Mouse (Mus musculus): ENCODE measurements around the gene Cdkl1.

Gene Cdkl1

DNA sequence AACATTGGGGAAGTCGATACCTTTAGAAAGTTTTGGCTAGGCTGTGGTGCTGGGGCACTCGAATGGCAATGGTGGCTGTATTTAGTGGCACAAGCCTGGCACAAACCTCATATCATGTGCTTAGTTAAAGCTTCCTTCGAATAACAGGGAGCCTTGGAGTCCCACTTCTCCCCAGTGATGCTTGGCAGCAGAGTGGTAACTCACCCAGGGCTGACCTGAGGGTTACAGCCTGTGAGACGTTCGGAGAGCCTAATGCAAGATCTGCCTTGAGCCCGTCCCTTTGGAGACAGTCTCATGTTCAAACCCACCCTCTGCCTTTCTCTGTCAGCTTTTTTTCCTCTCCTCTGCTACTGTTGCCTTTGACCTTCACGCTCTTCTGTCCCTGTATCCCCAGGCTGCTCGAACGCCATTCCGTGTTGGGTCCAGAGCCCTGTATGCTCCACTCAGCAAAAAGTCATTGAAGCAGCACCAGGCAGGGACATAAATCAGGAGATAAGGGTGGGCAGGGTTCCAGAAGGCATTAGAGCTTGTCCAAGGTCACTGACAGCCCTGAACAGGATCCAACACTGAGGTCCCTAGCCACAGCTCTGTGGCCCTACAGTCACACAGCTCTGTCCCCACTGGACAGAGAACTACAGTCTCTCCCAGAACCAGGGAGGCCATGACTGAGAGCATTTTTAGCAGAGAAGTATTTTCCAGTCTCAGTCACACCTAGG lies 9.0 kb downstream of the Cdkl1 start:
- no peak for DNase-seq

DNA sequence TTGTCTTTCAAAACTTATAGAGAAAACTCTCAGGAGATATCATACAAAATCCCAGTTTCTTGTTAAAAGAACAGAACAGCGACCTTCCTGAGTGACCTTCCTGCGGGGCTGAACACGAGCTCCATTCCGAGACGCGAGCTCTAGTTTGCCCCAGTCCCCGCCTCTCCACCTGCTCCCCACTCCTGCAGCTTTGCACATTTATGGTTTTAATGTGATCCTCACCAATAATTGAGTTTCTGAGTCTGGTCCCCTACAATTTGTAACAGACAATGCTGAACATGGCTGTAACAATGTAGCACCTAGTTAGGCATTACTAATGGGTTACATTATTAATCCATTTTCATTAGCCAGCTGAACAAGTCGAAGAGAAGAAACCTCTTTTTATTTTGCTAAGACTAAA lies 9.6 kb downstream of the Cdkl1 start:
- no peak for DNase-seq

DNA sequence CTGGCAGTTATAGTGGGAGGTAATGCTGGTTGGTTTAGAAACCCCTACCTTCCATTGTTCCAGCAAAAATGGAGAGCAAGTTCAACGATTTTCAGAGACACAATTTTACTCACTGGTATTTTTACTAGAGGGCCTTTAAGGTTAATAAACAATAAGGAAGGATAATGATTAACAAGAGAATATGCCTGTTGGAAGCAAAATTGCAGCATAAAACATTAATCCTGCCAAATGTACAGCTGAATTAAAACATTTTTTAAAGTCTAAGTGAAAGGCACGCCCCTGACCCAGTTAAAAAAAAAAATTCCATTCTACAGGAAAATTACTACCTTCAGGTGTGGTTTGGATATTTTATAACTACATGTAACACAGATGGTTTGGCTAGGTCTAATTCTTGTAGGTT lies 13.1 kb downstream of the Cdkl1 start:
- DNase-seq = no peak

DNA sequence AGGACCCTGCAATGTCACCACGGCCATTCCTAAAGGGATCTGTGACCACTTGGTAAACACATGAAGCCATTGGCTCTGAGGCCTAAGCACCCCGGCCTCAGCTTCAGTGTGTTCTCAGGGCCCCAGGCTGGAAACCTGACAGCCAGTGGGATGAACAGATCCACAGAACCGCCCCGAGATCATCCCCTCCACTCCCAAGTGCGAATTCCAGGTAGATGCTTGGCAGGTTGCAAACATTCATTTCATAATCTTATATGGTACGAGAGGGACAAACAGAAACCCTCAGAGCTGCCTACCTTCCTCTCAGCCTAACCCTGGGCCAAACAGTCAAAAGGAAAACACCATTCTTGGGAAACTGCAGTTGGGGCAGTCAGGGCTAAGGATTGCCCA lies 13.7 kb downstream of the Cdkl1 start:
- no peak for DNase-seq

DNA sequence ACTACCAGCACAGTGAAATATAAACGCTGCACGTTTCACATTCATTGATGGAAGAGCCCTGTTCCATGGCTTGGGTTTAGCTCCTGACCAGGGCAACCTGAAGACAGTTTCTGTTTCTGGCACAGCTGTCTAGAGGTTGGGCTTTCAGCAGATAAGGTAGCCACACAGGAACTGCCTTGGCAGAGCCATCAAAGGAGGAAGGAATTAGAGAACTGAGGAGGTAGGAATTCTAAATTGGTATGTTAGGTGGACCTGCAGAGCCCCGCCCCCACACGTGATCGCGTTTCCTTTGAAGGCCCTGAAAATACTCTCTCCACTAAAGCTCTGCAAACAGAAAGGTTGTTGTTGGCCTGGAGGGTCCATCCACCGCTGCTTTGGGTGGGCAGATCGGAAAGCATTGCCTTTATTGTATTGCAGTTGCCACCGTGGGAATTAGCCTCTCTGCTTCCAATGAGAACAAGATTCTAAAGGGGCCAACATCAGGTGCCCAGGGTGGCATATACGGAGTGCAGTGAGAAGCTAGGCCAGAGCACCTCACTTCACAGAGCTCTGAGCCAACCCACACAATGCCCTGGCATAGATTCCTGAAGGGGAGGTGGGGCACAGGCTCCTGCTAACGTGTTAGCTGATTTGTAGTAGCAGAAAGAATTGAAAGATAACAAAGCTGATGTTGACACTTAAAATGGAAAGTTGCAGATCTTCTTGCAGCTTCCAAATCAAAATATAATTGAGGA lies 14.3 kb downstream of the Cdkl1 start:
- DNase-seq = peak; percentile 53

DNA sequence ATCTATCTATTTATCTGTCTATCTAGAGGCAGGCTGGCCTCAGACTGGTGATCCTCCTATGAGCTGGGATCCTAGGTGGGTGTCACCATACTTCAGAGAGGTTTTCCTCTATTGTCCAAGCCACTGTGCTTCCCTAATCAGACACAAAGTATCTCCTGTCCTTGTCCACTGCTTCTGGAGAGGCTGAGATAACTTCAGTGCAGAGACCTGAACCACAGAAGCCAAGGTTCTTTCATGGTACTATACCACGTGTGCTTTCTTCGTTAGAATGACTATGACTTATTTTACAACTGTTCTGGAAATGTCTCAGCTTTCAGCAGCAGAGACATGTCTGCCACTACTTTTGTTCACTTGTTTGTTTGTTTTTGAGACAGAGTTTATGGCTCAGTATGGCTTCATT lies 22.2 kb downstream of the Cdkl1 start:
- DNase-seq = no peak

DNA sequence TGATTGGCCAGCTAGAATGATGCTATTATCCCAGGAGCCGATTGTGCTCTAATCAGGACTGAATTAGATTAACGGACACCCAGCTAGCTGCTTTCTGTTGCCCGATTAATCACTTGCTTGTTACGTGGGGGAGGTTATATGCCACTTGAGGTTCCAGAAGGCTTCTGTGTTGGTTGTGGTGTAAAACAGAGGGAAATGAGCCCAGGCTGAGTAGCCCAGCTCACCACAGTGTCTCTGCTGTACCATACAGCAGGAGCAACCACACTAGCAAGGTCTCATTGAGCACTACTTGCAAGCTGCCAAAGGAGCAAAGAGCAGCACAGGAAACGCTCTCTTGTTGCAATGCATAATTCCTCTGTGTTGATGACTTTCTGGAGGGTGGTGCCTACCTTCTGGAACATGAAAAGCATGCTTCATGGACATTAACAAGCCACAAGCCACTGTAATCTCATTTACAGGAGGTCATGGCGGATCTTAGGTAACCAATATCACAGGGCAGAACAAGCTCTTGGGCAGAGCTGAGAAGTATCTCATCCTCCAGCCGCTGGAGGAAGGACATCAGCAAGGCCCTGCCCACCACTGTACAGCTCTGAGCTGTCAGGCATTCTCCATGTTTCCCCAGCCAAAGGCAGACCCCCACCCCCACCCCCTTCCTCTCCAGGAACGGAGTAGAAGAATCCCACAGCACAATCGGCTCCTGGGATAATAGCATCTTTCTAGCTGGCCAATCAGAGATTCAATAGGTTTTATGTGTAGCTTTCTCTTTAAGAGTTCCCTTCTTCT lies 23.4 kb downstream of the Cdkl1 start:
- DNase-seq = no peak

DNA sequence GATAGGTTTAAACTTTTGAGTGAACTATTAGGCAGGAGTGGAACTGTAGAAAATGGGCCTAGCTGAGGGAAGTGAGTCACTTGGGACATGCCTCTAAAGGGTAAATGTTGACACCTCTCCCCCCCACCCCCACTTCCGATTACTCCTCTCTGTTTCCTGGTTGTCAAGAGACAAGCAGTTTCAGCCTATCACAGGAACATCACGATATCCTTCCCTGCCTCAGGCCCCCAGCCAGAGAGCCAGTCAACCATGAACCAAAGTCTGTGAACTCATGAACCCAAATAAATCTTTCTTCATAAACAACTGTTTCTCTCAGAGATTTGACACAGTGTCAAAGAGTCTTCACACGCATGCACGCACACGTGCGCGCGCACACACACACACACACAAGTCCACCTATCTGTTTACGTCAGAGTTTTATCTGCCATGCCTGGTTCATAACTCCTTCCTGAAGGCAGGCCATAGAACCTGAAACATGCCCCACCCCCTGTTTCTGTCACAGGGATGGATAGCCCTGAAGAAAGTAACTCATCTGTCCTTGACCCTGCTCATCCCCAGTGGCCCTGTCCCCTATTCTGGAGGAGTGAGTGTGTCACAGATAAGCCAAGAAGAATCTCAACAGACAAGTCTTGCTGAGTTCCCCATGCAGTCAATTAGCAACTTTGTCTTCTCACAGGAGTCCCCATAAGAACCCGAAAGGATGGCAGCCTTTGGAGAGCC lies 24.7 kb downstream of the Cdkl1 start:
- DNase-seq = peak; percentile 34

DNA sequence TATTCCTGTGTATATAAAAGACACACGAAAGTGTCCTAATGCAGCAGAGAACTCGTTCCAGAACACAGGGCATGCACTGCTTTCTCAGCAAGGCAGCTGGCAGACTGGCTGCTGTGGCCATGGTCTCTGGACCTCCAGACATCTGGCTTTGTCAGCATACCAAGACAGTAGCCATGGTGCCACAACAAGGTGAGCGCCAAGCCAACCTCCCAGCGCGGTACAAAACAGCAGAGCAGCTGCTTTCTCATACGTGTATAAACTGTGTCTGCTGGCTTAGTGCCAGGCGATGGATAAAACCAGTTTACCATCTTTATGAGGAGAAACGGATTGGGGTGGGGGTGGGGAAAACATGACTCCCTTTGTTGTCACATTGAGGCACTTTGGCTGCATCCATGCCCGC lies 25.5 kb downstream of the Cdkl1 start:
- no peak for DNase-seq

DNA sequence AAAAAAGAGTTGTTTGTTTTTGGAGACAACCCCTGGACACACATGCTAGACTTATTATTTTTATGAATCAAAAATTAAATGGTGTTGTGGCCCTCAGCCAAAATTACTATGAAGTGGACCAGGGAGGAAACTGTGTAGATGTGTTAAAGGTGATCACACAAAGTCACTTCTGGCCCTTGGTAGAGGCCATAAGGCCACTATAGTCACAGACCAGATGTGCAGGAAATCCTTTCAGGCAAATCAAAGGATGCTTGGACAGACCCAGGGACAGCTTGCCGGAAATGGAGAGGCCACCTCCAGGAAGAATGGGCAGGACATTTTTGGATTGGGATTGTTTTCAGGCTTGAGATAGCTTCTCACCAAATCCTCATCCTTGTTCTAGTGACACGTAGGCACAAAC lies 29.5 kb downstream of the Cdkl1 start:
- DNase-seq = no peak

DNA sequence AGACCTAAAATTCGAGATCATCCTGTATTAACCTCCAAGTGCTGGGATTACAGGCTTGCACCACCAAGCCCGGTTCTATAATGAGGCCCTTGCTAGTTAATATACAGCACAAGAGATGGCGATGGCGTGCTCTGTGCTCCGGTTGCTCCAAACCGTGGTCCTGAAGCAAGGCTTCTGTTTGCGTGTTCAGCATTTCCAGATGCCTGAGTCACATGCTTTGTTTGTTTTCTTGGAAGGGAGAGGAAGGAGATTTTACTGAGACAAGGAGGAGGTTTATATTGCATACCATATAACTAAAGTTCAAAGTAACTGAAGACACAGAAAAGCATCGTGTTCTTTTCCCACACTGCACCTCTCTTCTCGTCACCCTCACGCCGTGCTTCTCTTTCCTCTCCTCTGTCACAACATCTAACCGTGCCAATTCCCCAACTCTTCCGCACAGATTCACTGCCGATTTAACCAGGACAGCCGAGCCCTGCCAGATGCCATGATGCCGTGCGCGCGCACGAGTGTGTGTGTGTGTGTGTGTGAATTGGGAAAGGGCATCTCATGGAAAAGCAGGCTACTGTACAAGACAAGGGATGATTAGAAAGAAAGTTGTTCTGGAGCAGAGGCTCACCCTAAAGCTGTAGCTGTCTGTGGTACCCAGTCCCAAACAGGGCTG lies 30.2 kb downstream of the Cdkl1 start:
- no peak for DNase-seq

DNA sequence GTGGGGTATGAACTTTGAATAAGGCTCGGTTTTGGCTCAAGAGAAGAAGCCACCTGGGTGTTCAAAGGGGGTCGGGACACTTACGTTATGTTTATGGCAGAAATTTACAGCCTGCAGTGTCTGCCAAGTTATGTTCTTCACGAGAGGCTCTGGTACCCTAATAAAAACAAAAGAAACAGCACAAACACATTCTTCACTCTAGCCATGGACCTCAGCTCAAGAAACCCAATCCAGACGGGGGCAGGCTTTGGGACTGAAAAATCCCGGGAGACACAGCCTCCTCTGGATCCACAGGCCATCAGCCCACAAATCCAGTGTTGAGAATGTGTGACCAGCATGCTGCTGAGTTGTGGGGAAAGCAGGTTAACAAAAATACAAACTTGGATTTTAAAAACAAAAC lies 31.1 kb downstream of the Cdkl1 start:
- no peak for DNase-seq

DNA sequence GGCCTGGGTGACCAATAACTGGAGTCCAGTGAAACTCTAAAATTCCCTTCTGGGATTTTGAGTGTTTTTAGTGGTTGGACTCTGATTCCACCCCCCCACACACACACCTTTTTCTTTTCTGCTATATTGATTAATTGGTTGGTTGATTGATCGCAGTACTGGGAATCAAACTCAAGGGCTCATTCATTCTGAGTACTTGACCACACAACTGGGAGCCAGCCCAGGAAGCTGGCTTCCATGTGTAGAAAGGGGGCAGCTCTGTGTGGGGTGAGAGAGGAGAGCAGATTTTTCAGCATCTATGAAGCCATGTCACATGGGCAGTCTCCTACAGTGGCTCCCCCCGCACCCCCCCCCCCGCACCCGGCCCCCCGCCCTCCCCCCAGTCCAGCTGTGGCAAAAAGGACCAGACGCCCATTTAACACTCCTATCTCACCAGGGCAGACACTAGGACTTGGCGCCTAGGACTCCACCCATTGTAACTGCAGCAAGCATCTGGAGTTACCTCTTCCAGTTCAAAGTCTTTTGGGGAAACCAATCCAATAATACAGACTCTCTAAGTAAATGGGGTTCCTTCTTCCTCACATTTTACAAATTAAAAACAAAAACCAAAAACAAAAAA lies 31.7 kb downstream of the Cdkl1 start:
- DNase-seq = no peak

DNA sequence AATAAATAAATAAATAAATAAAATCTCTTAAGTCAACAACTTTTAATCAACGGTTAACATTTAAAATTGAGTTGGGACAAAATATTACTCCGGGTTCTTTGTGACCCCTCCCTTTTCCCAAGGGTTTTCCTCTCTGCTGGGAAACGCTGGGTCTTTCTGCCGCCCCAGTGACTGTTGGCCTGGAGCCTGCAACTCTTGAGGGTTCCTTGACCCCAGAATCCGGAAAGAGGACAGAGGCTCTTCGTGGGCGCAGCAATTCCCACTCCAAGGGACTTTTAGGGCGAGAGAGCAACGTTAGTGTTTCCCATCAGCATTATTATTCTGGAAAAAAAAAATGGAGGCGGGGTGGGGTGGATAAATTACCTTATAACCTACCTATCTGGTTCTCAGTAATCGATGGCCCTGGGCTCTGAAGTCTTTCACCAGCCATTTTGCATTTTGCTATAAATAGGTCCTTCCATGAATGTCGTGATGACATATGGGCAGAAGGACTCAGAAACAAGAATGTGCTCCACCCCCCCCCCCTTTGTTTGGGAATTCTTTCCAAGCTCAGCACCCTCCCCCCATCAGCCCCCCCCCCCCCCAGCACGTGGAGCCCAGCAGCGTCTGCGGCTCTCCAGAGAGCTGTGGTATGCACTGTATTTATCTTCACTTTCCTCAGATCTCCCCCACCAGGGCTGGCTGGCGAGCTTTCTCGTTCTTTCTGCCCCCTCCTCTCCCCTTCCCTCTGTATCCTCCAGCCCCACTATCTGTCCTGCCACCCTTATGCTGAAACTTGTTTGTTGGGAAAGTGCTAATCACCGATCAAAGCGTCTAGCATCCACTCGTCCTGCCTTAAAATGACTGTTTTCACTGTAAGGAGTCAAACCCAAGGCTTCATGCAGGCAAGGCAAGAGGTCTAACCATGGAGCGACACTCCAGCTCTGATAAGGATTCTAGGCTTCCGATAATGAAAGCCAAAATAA lies 32.6 kb downstream of the Cdkl1 start:
- DNase-seq = peak; percentile 70

DNA sequence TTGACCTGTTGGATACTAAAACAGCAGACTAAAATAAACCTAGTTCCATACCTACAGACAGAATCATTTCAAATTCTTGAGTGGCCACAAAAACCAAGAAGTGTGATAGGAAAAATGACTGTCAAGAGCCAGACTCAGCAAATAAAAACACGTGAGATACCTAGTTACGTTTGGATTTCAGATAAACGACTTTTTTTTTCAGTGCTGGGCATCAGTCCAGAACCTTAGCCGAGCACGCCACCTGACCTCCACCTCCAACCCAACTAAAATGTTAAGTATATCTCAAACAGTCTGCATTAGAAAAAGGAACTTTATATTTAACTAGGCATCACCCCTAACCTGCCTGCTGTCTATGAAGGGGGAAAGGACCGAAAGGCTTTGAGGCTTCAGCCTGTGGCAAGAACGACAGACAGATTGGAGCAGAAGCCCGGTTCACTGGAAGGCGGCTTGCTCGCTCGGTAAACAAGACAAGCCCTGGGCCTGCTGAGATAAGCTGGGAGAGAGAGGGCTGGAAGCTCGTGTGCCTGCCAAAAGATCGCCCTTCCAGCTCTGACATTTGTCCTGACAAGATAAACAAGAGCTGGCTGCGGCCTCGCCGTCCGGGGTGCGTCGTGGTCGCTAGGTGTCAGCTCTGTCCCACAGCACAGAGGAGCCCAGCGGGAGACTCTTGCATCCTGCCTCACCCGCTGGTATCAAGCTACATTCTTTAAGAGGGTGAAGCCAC lies 33.5 kb downstream of the Cdkl1 start:
- peak; percentile 93 for DNase-seq

DNA sequence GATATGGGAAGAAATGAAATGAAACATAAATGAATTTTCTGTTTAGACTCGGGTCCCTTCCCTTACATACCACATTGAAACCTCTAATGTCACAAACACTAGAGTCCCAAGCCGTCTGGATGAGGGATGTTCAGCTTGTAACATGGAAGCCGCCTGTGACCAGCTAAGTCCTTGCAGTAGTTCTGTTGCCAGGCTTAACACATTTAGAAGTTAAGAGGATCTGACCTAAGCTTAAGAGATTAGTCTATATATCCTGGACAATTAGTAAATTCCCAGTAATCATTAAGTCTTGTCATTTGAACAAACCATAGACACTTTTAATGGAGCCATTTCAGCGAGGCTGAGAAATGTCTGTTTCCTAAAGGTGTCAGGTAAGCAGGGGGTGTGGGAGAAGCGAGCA lies 35.1 kb downstream of the Cdkl1 start:
- no peak for DNase-seq

DNA sequence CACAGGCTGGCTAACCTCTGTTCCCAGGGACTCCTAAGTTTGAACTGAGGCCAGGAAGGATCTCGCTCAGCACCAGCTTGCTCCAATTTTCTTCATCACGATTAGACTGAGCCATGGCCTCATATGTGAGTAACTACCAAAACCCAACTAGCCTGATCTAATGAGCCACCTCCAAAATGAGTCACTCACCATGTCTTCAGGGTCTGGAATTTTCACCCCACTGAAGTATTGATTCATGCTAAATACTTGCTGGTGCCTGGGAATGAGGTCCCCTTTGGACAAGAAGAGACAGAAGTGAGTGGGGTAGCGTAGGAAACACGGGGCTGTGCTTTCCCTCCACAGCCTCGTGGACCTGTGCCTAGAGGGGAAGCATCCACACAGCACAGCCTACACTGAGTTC lies 37.1 kb downstream of the Cdkl1 start:
- no peak for DNase-seq

DNA sequence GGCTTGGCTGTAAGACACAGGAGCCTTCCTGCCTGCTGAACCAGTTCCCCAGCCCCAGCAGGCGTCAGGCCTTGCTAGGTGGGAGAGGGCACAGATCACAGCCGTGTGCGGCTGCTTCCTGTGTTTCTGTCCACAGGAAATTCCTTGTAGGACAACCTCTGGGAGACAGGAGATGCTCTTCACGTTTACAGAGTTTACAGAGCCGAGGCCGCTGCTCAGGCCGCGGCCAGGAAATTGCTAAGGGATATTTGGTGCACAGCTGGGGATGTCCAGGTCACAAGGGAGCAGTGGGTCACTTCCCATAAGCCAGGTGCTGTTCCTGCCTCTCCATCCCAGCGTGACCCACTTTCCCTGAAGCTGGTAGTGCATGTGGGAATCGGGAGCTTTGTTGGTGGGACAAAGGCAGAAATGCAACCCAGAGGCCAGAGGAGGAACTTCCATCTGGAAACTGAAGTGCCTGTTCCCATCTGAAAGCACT lies 39.2 kb downstream of the Cdkl1 start:
- DNase-seq = peak; percentile 38

DNA sequence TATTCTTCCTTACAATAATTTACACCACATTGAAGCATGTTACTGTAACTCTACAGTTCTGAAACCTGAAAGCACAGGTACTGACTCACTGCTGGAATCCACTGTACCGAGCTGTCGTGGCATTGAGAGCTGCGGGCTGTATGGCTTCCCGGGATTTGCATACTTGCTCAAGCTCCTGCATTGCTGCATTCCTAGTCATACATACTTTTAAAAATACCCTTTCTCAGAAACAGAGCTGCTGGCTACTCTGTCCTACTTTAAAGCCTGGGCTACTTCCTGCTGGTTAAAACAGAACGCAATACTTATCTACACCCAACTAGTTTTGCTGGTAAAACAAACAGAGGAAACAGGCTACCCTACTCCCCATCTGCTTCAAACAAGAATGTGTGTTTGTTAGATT lies 46.9 kb downstream of the Cdkl1 start:
- DNase-seq = no peak

DNA sequence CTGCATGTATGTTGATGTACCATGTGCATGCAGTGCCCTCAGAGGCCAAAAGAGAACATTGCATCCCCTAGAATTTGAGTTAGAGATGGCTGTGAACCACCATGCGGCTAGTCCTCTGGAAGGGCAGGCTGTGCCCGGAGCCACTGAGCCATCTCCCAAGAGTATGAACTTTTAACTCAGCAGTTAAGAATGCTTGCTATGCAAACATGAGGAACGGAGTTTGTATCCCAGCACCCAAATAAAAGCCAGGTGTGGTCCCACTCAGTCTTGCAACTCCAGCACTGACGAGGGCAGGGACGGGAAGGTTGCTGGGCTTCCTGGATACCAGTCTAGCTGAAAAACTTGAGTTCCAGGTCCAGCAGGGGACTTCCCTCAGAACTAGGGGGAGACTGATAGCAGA lies 49.1 kb downstream of the Cdkl1 start:
- no peak for DNase-seq

All from lung, postnatal 10 days (tissue).